Mouse (Mus musculus) G1E (cell line): ENCODE results near the gene Lmbrd1.

Experiments
- CTCF ChIP-seq: IDR thresholded peaks from 2 replicates; pipeline ENCODE4 v1.5.1; 2012; ENCODE audit warnings: low read depth, low read length, inconsistent platforms, mixed read lengths
- GATA1 ChIP-seq: IDR thresholded peaks from 2 replicates; pipeline ENCODE4 v1.6.1; 2012; ENCODE audit warnings: borderline replicate concordance, low read length, inconsistent platforms, mixed read lengths
- GATA2 ChIP-seq: IDR thresholded peaks from 2 replicates; pipeline ENCODE4 v1.6.1; 2012; ENCODE audit warnings: low read depth, low read length, inconsistent platforms, borderline replicate concordance
- POLR2AphosphoS5 ChIP-seq: IDR thresholded peaks from 2 replicates; pipeline ENCODE4 v1.6.1; 2012; ENCODE audit warnings: low read depth, low read length, inconsistent platforms; ENCODE audit not compliant: insufficient replicate concordance

DNA sequence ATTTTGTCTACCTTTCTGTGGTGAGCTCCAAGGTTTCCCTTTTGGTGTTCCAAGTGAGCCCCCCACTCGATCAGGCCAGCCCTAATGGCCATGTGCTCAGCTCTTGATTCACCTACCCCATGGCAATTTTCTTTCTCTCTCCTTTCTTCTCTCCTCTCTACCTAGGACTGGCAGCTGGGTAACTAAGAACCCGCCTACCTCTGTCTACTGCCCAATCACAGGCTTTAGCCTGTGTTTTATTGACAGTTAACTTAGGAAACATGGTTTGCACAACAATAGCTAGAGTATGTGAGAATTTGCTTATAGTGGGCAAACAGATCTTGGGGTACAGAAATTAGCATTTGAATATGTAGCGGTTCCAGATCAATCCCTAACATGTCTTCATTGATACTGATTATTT is 62.5 kb downstream of the Lmbrd1 start:
- TF ChIP-seq CTCF (no peak), GATA1 (no peak), POLR2AphosphoS5 (no peak), GATA2 (no peak)
